Mouse (Mus musculus): Measurements from ENCODE around the gene Cpm.
"Not testable (repeated sequence)": the region's sequence is repeated elsewhere in the genome, so short reads cannot be mapped to it uniquely, and the experiment has no call there.

The Cpm gene

GRCm38 (mm10) chr10:117605283-117606243 is 23.7 kb upstream of the Cpm start:
- peak in 1 of 2 experiments; percentile 18 for DNase-seq (ENCODE audit: low spot score in 2 of 2)

- no peak for DNase-seq (ENCODE audit: low spot score in 2 of 2)
Measured at GRCm38 (mm10) chr10:117606423-117606822, 22.9 kb upstream of the Cpm start.

DNA sequence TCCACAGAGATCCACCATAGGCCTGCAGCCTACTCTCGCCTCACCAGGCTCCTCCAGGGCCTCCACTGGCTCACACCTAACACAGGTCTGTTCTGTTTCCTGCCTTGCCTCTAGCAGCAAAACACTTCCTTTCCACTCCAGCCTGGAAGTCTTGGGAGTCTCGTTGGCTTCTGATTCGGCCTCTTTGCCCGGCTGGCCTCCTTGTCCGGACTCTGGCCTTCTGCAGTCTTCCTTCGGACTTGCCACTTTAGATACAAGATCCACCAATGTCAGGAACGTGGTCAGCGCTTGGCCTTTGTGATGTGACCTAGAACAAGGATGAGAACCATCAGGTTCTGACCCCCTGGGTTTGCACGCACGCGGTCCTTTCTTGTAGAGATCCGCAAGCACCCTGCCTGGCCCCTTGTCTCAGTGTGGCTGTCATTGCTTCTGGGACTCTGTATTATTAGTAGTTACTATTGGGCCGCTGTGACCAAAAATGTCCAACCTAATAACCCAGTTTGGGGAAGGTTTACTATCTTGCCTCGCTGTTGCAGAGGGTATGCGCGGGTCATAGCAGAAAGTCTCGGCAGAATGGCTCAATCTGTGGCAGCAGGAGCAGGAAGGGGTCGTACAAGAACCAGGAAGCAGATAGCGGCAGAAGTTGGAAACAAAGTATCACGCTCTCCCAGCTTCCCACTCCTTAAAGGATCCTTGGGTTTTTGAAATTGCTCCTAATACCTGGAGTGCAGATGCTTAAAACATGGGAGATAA is 22.1 kb upstream of the Cpm start:
- DNase-seq (ENCODE audit: low spot score in 2 of 2), result no peak

GRCm38 (mm10) chr10:117607804-117608279 is 21.5 kb upstream of the Cpm start:
- DNase-seq (ENCODE audit: low spot score in 2 of 2), result no peak

DNA sequence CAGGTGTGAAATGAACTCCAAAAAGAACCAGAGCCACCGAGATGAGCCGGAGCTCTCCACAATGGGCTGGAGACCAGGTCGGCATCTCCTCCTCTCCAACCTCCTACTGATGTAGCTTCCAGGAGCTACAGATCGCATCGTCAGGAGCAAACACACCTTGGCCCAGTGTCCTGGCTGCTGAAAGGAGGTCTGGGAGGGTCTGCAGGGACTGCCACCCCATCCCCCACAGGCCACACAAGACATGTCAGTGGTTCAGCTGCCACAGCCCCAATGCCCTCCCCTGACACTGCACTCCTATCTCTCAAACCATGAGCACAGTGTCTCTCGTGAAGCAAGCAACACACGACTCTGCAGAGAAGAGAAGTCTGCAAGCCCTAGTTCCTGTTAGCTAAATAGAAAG is 20.8 kb upstream of the Cpm start:
- no peak for DNase-seq (ENCODE audit: low spot score in 2 of 2)

DNA sequence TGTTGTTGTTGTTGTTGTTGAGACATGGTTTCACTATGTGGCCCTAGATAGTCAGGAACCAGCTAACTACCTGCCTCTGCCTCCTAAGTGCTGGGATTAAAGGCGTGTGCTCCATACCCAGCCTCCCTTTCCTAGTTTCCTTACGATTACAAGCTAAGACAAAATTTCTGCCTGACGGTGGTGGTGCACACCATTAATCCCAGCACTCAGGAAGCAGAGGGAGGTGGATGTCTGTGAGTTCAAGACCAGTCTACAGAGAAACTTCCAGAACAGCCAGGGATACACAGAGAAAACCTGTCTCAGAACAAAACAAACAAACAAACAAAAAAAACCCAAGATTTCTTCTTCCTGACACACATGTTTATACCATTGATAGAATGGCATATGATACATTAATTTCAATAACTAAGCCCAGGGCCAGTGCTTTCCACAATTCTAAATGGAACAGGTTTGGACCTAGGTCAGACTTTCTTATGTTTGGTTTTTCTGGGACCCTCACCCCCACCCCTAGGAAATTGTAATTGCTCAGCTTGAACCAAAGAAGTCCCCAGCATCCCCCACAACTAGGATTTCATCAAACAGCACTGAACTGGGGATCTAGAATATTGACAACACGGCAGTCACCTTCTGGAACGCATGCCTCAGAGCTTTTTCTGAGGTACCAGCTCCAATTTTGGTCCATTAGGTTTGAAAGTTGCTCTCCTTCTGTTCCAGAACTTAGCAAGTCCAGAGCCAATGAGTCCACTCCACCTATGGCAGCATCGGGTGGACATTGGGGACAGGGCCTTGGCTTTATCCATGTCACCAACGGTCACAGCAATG is 20.1 kb upstream of the Cpm start:
- DNase-seq (ENCODE audit: low spot score in 2 of 2), result no peak

DNA sequence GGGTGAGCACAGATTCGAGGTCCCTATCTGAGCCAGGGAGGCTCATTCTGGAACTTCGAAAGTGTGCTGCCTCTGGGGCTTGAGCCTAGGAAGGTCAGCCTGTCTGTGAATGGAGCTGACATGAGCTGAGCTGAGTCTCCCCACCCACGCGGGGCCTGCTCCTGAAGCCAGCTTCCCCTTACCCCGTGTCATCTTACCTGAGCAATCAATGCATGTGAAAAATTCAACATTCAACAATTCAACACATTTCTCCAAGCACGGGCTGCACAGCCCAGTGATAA is 19.6 kb upstream of the Cpm start:
- no peak for DNase-seq (ENCODE audit: low spot score in 2 of 2)

GRCm38 (mm10) chr10:117610160-117610764 is 19.0 kb upstream of the Cpm start:
- no peak for DNase-seq (ENCODE audit: low spot score in 2 of 2)

DNA sequence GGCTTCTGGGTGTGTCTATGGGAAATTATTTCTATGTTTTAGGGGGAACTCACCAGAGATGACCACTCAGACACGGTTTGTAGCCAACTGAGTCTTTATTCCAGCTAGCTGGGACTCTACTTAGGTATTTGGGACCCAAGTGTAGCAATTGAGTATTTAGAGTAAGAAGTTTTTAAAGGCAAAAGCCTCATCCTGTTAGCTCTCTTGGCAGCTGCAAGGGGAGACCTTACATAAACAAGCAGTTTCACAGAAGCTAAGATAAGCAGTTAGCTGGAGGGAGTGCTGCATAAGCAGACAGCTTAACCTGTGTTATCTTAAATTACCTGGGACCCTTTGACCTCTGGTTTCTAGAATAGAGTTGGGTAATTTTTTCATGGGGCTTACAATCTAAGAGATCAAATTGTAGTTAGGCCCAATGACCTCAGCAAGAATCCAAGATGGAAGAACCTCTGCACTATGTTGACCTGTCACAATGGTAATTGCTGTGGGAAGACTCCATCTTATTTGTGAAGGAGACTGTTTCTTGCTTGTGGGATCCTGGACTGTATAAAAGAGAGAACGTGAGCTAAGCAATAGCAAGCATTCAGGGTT is 18.4 kb upstream of the Cpm start:
- no peak for DNase-seq (ENCODE audit: low spot score in 2 of 2)

DNA sequence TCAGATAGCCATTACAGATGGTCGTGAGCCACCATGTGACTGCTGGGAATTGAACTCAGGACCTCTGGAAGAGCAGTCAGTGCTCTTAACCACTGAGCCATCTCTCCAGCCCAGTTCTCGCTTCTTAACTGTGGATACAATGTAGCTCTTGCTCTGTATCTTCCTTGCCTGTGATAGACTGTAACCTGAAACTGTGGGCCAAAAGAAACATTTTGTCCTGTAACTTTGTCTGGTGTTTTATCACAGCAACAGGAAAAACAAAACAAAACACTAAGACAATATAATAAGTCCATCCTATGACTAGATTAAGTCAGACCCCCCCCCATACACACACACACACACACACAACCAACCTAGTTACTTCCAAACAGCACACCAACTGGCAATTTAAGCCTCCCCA is 17.8 kb upstream of the Cpm start:
- DNase-seq (ENCODE audit: low spot score in 2 of 2), result no peak

GRCm38 (mm10) chr10:117611976-117612375 is 17.3 kb upstream of the Cpm start:
- no peak for DNase-seq (ENCODE audit: low spot score in 2 of 2)

DNA sequence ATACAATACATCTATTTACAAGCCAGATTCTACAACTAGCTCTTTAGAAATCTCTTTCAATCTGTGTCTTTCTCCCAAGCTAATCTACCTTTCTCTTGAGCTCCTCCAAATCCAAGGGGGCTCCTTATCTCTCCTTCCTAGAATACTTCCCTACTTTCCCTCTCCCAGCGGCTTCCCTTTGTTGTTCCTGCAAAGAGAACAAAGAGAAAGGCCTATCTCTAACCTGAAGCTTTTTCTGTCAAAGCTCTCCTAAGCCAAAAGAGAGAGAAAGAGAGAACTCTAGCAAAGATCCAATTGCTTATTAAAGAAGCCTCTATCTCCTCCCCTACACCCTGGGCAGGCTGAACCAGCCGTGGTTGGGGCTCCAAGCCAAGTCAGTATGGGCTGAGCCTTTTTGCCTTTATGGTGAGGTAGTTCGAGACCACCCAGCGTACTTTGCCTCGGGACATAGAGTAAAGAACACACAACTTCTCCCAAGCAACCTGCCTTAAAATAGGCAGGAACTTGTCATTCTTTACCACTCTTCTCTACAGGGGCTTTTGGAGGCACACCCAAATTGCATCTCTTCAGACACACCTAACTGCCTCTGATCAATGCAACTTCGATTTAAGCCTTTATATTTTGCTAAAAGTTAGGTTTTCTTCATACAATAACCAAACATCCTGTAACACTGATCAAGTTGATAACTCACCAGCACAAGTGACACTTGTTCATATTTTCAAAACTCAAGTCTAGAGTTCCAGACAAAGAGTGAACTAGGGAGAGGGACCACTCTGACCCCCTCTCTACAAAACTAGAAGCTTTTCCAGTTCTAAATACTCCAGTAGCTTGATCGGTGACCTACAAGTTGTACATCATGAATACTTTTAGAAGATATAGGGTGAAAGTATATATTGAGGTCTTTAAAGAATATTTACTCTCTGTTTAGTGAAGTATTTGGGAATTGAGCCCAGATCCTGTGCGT is 16.4 kb upstream of the Cpm start:
- DNase-seq (ENCODE audit: low spot score in 2 of 2), result no peak

DNA sequence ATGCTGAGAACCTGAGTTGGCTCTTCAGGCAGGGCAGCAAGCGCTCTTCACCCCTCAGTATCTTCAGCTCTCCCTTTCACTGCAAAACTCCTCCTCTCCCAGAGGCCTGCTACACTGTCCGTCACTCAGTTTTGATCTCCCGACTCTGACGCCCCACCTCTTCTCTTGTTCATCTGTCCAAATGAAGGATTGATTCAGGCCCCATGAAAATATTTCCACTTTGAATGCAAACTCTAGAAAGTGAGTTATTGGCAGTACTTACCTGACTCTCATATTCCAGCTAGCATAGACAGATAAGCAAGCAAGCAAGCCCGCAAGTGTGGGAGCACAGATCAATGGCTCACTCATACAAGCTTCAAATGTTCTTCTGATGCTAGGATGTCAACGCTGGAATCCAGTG is 15.3 kb upstream of the Cpm start:
- no peak for DNase-seq (ENCODE audit: low spot score in 2 of 2)

GRCm38 (mm10) chr10:117614387-117614786 is 14.9 kb upstream of the Cpm start:
- DNase-seq (ENCODE audit: low spot score in 2 of 2), result no peak

DNA sequence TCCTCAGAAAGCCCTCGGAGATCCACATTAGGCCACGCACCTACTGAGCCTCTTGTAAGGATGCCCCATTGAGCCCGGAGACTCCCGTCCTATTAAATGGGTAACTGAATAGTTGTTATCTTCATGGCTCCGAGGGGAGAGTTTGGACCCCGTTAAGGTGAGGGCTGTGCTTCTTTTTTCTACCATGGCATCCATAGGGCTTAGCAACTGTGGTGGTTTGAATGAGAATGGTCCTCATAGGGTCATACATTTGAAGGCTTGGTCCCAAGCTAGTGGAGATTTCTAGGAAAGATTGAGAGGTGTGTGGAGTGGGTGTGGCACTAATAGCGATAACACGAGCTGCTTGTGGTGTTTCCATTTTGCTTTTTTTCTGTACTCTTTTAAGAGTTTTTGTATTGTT is 14.1 kb upstream of the Cpm start:
- DNase-seq (ENCODE audit: low spot score in 2 of 2), result no peak

GRCm38 (mm10) chr10:117615746-117616145 is 13.6 kb upstream of the Cpm start:
- no peak for DNase-seq (ENCODE audit: low spot score in 2 of 2)

- no peak for DNase-seq (ENCODE audit: low spot score in 2 of 2)
Measured at GRCm38 (mm10) chr10:117616191-117616680, 13.1 kb upstream of the Cpm start.

DNA sequence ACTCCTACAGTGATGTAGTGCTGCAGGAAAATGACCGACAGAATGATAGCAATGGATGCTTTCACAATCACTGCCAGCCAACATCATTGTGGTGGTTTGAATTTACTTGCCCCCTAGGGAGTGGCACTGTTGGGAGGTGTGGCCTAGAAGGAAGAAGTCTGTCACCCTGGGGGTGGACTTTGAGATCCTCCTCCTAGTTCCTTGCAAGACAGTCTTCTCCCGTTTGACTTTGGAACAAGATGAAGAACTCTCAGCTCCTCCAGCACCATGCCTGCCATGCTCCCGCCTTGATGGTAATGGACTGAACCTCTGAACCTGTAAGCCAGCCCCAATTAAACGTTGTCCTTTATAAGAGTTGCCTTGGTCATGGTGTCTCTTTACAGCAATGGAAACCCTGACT is 12.5 kb upstream of the Cpm start:
- not testable (repeated sequence) for DNase-seq (ENCODE audit: low spot score in 2 of 2)

- no peak for DNase-seq (ENCODE audit: low spot score in 2 of 2)
Measured at GRCm38 (mm10) chr10:117617568-117618345, 11.5 kb upstream of the Cpm start.
